Mouse (Mus musculus) left cerebral cortex, postnatal 25 days (tissue): ENCODE data around the gene Haao. TPM values are rescaled to one million over a fixed set of nuclear protein-coding genes. Genes with fewer than 3 reads are reported as not detected.
A peak's percentile ranks its signal among the peaks of the same experiment; 100 is the strongest.

Experiments
- DNase-seq, 2 experiments: peaks; one replicate each; pipeline ENCODE4 v3.0.0; 2022; ENCODE audit warnings: low spot score in 2 of 2, mixed read lengths in 1 of 2
- intact Hi-C: fragments of 180-260 bp; cut with DNase I; formaldehyde crosslinking; loops from one replicate; pipeline ENCODE4 v1.15.1; 2025
- total RNA-seq, 2 experiments: library from RNA; stranded (reverse); gene quantifications; 2 replicates each; pipeline ENCODE4 v1.2.3; 2021

Gene Haao
- total RNA-seq, 2 experiments from 2014 or later, result not detected

DNA sequence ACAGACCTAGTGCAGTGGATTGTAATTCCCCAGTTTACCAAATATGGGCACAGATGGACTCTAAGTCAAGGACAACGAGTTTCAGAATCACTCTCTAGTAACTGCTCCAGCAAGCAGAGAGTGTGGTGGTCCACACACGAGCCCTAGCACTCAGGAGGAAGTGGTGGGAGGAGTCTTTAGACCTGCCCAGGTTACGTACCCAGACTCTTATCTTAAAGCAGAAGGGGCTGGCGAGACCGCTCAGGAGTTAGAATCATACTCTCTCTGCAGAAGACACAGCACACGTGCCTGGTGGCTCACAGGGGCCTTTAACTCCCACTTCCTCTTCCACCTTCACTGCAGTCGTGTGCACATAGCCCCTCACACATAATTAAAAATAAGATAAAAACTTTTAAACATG, 40.4 kb downstream of the Haao start:
- DNase-seq, result no peak
- intact Hi-C loops, result no loop called here

DNA sequence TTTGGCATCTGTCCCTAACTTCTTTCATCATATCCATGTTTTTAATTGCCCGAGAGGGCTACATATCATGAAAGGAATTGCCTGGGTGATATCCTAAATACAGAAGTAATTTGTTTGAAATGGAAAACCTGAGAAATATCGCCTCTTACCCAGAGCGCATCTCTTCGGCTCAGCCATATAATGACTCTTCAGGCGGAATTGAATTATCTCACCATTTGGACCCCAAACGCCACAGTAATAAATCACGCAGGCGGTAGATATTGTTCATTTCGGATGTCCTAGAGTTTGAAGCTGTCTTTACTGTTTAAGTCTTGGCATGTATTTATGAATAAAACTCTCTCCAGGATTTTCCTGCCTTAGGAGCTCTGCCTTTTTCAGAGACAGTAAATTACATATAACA, 42.7 kb downstream of the Haao start:
- intact Hi-C loops, result no loop called here
- no peak for DNase-seq

DNA sequence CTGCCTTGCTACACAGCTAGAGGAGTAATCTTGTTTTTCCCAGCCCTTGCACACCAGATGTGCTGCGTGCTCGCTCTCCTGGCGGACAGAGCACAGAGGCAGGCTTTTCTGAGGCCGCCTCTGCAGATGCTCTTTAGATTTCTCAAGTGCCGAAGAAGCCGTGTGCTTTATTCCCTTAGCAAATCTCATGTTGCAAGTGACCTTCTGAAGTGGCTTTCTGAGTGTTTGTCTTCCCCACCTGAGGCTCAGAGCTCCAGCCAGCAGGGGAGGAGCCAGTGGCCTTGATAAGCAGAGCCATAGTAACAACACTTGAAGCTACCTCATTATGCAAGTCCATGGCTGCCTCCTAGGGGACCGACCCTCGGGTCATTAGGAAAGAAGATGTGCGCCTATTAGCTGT, 43.8 kb downstream of the Haao start:
- intact Hi-C loops, result no loop called here

DNA sequence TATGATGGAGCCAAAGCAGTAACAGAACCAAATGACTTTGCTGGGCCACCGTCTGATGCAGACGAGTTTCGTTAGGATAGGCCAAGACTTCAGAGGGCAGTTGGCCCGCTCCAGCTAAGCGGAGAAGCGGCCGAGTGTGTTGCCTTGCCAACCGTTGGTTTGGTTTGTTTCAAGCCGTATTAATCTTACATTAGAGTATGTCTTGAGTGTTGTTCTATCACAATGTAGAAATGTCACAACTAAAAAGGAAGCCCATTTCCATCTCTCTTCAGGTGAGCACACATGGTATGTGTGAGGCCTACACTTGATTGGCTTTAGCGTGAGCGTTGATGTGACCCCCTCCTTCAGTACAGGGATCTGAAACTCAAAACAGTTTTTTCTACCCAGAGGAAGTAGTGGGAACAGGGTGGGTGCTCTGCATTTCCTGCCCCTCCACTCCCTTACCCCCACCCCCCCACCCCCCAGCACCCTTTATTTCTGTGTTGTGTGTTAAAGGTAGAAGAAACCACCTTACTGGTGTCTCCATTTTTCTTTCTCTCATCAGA, 48.2 kb downstream of the Haao start:
- intact Hi-C loops, result no loop called here

More for the DNA sequence above, 43.8 kb downstream of the Haao start:
- DNase-seq, result no peak

DNA sequence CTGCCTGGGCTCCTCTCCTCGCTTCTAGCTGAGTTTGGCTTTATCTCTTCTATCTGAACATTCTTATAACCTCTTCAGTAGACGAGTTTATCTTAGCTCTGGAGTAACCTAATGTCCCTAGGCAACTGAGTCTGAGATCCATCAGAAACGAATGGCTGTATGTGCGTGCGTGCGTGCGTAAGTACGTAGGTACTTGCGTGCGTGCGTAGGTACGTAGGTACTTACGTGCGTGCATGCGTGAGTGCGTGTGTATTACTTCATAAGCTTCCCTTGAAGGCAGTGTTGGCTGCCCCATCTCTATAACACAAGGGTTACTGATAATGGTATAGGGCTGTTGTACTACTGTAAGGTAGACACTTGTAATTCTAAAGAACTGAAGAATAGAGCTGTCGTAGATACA, 52.6 kb downstream of the Haao start:
- intact Hi-C loops, result no loop called here

More for the DNA sequence above, 48.2 kb downstream of the Haao start:
- DNase-seq, result no peak

DNA sequence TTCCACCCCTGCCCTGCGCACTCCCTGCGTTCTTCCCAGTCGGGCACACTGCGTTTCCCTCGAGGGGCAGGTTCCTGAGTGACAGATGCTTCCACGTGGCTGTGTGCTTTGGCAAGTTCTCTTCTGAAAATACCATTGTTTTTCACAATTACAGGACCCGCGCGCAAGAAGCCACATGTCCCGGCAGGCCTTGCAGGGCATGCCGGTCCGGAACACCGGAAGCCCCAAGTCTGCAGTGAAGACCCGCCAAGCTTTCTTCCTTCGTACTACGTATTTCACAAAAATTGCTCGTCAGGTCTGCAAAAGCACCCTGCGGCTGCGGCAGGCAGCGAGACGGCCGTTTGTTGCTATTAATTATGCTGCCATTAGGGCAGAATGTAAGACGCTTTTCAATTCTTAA, 55.4 kb downstream of the Haao start:
- no peak for DNase-seq
- intact Hi-C loops, result no loop called here

More for the DNA sequence above, 52.6 kb downstream of the Haao start:
- no peak for DNase-seq

DNA sequence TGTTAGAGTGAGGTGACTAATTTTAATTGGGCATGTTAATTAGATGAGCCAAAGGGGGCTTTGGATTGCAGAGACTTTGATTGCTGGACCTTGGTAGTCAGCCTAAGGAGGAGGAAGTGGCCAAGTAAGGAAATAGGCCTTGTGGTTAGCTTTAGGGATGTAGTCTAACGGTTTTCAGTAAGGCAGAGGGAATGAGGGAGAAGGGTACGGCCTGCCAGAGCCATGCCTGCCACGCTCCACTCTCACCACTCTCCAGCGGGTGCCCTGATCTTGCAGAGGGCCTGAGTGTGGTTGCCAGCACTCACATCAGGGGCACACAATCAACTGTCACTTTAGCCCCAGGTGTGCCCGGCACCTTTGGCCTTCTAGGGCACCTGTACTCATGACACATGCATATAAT, 57.6 kb downstream of the Haao start:
- intact Hi-C loops, result no loop called here
- DNase-seq, result no peak

DNA sequence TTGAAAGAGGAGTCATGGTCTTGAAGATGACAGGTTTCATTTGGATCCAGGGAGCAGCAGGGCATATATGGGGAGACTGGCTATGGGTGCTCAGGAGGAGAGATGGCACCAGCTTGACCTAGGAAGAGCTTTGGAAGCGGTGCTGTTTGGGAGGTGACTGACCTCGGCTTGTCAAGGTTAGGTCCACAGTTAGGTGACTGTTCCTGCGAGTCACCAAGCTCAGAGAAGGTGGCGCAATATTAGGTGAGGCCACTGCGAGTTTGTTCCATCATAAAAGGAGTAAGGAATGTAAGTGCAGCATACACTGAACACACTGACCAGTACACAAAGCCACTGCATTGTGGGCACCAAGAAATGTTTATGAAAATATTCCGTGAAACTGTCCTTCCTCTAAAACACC, 61.3 kb downstream of the Haao start:
- intact Hi-C loops, result loop anchor here (10.0 kb wide), 1 partner anchor 272 kb away; the partner anchor contains the start of gene Cox7a2l
- no peak for DNase-seq

DNA sequence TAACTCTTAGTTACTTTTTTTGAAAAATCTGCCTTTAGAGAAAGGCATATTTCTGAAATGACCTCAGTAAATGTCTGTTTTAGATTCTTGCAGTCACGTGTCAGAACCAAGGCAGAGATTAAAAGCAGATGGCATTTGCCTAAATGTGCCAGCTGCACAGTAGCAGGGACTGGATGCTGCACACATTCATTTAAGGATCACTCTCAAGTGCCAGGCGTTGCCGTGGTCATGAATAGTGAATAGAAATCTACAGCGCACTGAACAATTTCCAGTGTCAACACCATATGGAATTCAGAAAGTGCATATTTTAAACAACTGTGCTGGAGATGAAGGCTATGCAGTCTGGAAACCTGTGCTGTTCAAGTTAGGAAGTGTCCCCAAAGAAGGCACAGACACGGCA, 65.0 kb downstream of the Haao start:
- intact Hi-C loops, result loop anchor here (5.0 to 10.0 kb wide), 2 partner anchors 75 to 268 kb away; partner anchors contain the start of gene Cox7a2l
- peak; percentile 63 to 94 for DNase-seq

Other genes with a start within 250 kb of the Haao start
- gene Kcng3, start 216.1 kb downstream of the Haao start, total RNA-seq, result 10 to 100 TPM in 1 of 2 experiments, 1 to 10 TPM in 1; 9.9 to 10.6 TPM
- 10 to 100 TPM; 74.0 to 83.0 TPM for gene Mta3, start 141.8 kb downstream of the Haao start, total RNA-seq